Mouse (Mus musculus) stomach, postnatal 0 days (tissue): Measurements from ENCODE around the gene Med10.

Experiments
- CTCF ChIP-seq: IDR thresholded peaks from 2 replicates; pipeline ENCODE4 v1.5.1; 2016; ENCODE audit warnings: antibody characterized with exemption, low read depth, mild to moderate bottlenecking, moderate library complexity
- EP300 ChIP-seq: optimal IDR thresholded peaks from 2 replicates; pipeline ENCODE3; 2016; ENCODE audit warnings: antibody characterized with exemption

- TF ChIP-seq CTCF (no peak), EP300 (no peak)
These were observed 7.8 kb downstream of the Med10 start for GRCm38 (mm10) chr13:69809681-69810611.
